Comparison of ENCODE assay signal across 12 mouse cellular contexts in genomic region chr4:135833301-135834123, GRCm38 (mm10). TPM values are rescaled to one million over a fixed set of nuclear protein-coding genes. Genes with fewer than 3 reads are reported as not detected.
DNase-seq lines count a peak whose midpoint lies in the region; ATAC-seq and TF ChIP-seq lines count a peak whose summit lies in the region.
"Had no signal": no experiment of that assay in that cellular context is flagged by ENCODE, and none has a peak within 500 bp of the region (broad histone marks: within the 10 kb centered on the region; RNA-seq: fewer than 3 reads in every experiment).

No protein-coding gene starts in this region.

- H3K27ac ChIP-seq in kidney, embryonic 14.5 days (ENCODE audit: low read depth, low read length) = 0 out of 2 replicates have a peak overlapping the region, but pooled peaks have one; percentile 24
- H3K27ac ChIP-seq in brown adipose tissue, adult 24 weeks (replicated peaks; ENCODE audit: low read depth, low read length) = peak overlapping the region; percentile 3; the same call in 1 of the 2 replicates
- H3K27ac ChIP-seq in forebrain, postnatal 0 days (ENCODE audit: low read depth, low read length) = peak overlapping the region; percentile 68
- H3K27ac ChIP-seq in neural tube, embryonic 12.5 days = 0 out of 2 replicates have a peak overlapping the region, but pooled peaks have one; percentile 5
- H3K27ac ChIP-seq: heart, embryonic 13.5 days had no signal

- no peak for DNase-seq in kidney, postnatal 14 days
- peak; percentile 67 for DNase-seq in forebrain, postnatal 0 days
- no peak for DNase-seq in spleen, postnatal 4 days (ENCODE audit: low spot score in 2 of 2)
- no peak for DNase-seq in left cerebral cortex, adult 8-10 months (ENCODE audit: low spot score in 2 of 2)
- DNase-seq in heart, adult 8-10 months (ENCODE audit: low spot score) = no peak
- DNase-seq: kidney, postnatal 25 days had no signal

- 49% methylated on average over 12 of the region's 12 CpGs for whole genome bisulfite sequencing in kidney, embryonic 14.5 days
- WGBS in forebrain, postnatal 0 days = 35% methylated on average over 12 of the region's 12 CpGs
- 52% methylated on average over 12 of the region's 12 CpGs for WGBS in neural tube, embryonic 12.5 days

- H3K27me3 ChIP-seq in kidney, embryonic 14.5 days (ENCODE audit: control insufficient read depth, insufficient read depth, low read length) = no peaks in the 10 kb centered on the region
- no peaks in the 10 kb centered on the region for H3K27me3 ChIP-seq in forebrain, postnatal 0 days (ENCODE audit: insufficient read depth, low read length)
- no peaks in the 10 kb centered on the region for H3K27me3 ChIP-seq in neural tube, embryonic 12.5 days (replicated peaks)
- H3K27me3 ChIP-seq: heart, embryonic 13.5 days had no signal

- H3K4me3 ChIP-seq in kidney, embryonic 14.5 days (ENCODE audit: low read length) = no peak overlapping the region
- H3K4me3 ChIP-seq in brown adipose tissue, adult 24 weeks (ENCODE audit: insufficient read depth, low read depth, low read length) = no peak overlapping the region
- no peak overlapping the region for H3K4me3 ChIP-seq in forebrain, postnatal 0 days (ENCODE audit: low read depth, low read length)
- H3K4me3 ChIP-seq in neural tube, embryonic 12.5 days = no peak overlapping the region
- H3K4me3 ChIP-seq: erythroblast, embryonic 14.5 days; heart, embryonic 13.5 days; myocyte had no signal

- no peak for TF ChIP-seq CTCF in forebrain, postnatal 0 days (IDR thresholded peaks at IDR 0.05; ENCODE audit: low read depth)

- H3K4me1 ChIP-seq in kidney, embryonic 14.5 days (ENCODE audit: control insufficient read depth, insufficient read depth, low read length) = peaks cover 11% of the 10 kb centered on the region
- peaks cover 13% of the 10 kb centered on the region for H3K4me1 ChIP-seq in brown adipose tissue, adult 24 weeks (ENCODE audit: control insufficient read depth, insufficient read depth, insufficient read length, low read length)
- peaks cover 11% of the 10 kb centered on the region for H3K4me1 ChIP-seq in forebrain, postnatal 0 days (ENCODE audit: insufficient read depth)
- H3K4me1 ChIP-seq in neural tube, embryonic 12.5 days = peaks cover 19% of the 10 kb centered on the region

- no peak overlapping the region for H3K4me2 ChIP-seq in kidney, embryonic 14.5 days (replicated peaks; ENCODE audit: low read depth, low read length)
- H3K4me2 ChIP-seq in forebrain, postnatal 0 days (ENCODE audit: low read depth) = no peak overlapping the region
- H3K4me2 ChIP-seq in neural tube, embryonic 12.5 days (replicated peaks) = no peak overlapping the region
- H3K4me2 ChIP-seq: heart, embryonic 13.5 days had no signal

- 0 out of 2 replicates have a peak overlapping the region, but pooled peaks have one; percentile 7 for H3K9ac ChIP-seq in kidney, embryonic 14.5 days (ENCODE audit: low read depth, low read length)
- H3K9ac ChIP-seq in forebrain, postnatal 0 days = peak overlapping the region; percentile 33; the same call in 1 of the 2 replicates
- no peak overlapping the region for H3K9ac ChIP-seq in neural tube, embryonic 12.5 days
- H3K9ac ChIP-seq: heart, embryonic 13.5 days had no signal

- no peak for ATAC-seq in kidney, embryonic 14.5 days (ENCODE audit: low FRiP score, low TSS enrichment)
- ATAC-seq in forebrain, postnatal 0 days = peak; percentile 89
- ATAC-seq in neural tube, embryonic 12.5 days (ENCODE audit: low FRiP score, low read depth) = no peak

- no peaks in the 10 kb centered on the region for H3K36me3 ChIP-seq in kidney, embryonic 14.5 days (ENCODE audit: control insufficient read depth, insufficient read depth, low read length)
- no peaks in the 10 kb centered on the region for H3K36me3 ChIP-seq in forebrain, postnatal 0 days (ENCODE audit: insufficient read depth)
- no peaks in the 10 kb centered on the region for H3K36me3 ChIP-seq in neural tube, embryonic 12.5 days
- H3K36me3 ChIP-seq: heart, embryonic 13.5 days had no signal

- no peaks in the 10 kb centered on the region for H3K9me3 ChIP-seq in kidney, embryonic 14.5 days (ENCODE audit: control insufficient read depth, low read length)
- no peaks in the 10 kb centered on the region for H3K9me3 ChIP-seq in forebrain, postnatal 0 days (ENCODE audit: low read length)
- H3K9me3 ChIP-seq in neural tube, embryonic 12.5 days = no peaks in the 10 kb centered on the region
- H3K9me3 ChIP-seq: heart, embryonic 13.5 days had no signal

RNA-seq across cellular contexts. Expression of gene Srsf10, which starts 22.0 kb away (rescaled TPM):
- polyA plus RNA-seq in kidney, embryonic 14.5 days (2014; fragmentation: Nextera tagmentation; extraction: Ambion mirVana) = 334 and 342 TPM in 2 replicates
- 58.3 and 62.6 TPM in 2 replicates for polyA plus RNA-seq in brown adipose tissue, adult 24 weeks (2012; ENCODE audit: insufficient read depth, insufficient read length, missing spikeins)
- total RNA-seq in forebrain, postnatal 0 days (2014; rRNA removed) = 96.4 and 114 TPM in 2 replicates
- polyA plus RNA-seq in forebrain, postnatal 0 days (2015; fragmentation: Nextera tagmentation; extraction: Ambion mirVana) = 131 and 143 TPM in 2 replicates
- polyA plus RNA-seq in neural tube, embryonic 12.5 days (2016; fragmentation: Nextera tagmentation; extraction: Ambion mirVana) = 279 and 303 TPM in 2 replicates
- total RNA-seq in left cerebral cortex, adult 8-10 months (2022) = 10 to 100 TPM; 60.1 to 69.5 (median 63.3) TPM
- total RNA-seq in heart, adult 8-10 months (2022) = 10 to 100 TPM; 33.2 to 42.3 (median 37.9) TPM

RNA-seq across cellular contexts. Expression of gene Pnrc2, which starts 40.1 kb away (rescaled TPM):
- 174 and 209 TPM in 2 replicates for polyA plus RNA-seq in kidney, embryonic 14.5 days (2014; fragmentation: Nextera tagmentation; extraction: Ambion mirVana)
- polyA plus RNA-seq in brown adipose tissue, adult 24 weeks (2012; ENCODE audit: insufficient read depth, insufficient read length, missing spikeins) = 86.4 and 125 TPM in 2 replicates
- total RNA-seq in forebrain, postnatal 0 days (2014; rRNA removed) = 64.4 and 75.0 TPM in 2 replicates
- polyA plus RNA-seq in forebrain, postnatal 0 days (2015; fragmentation: Nextera tagmentation; extraction: Ambion mirVana) = 60.9 and 73.0 TPM in 2 replicates
- 145 and 154 TPM in 2 replicates for polyA plus RNA-seq in neural tube, embryonic 12.5 days (2016; fragmentation: Nextera tagmentation; extraction: Ambion mirVana)
- total RNA-seq in left cerebral cortex, adult 8-10 months (2022) = 10 to 100 TPM; 39.6 to 49.8 (median 44.9) TPM
- 10 to 100 TPM; 51.2 to 75.7 (median 66.5) TPM for total RNA-seq in heart, adult 8-10 months (2022)

Comparison
In these comparisons a context has a peak if more than half of its experiments do, and no peak if none do; other contexts are left out.
1. H3K27ac ChIP-seq: peak in every context shown above with its lines; median percentile 68 in forebrain, postnatal 0 days; 24 in kidney, embryonic 14.5 days; 5 in neural tube, embryonic 12.5 days; 3 in brown adipose tissue, adult 24 weeks.